Mouse (Mus musculus) MEL (cell line): ENCODE data around the gene Trpv6. TPM values are rescaled to one million over a fixed set of nuclear protein-coding genes. Genes with fewer than 3 reads are reported as not detected.

Source experiments
- DNase-seq: peaks from one replicate; pipeline ENCODE4 v3.0.0; 2011; ENCODE audit warnings: low read depth, low spot score
- H3K27ac ChIP-seq: 2 replicates; pipeline ENCODE4 v1.5.1; 2012; ENCODE audit warnings: low read depth, mild to moderate bottlenecking, control low read depth, low read length, moderate library complexity; ENCODE audit not compliant: control insufficient read depth
- H3K27me3 ChIP-seq, 2 experiments: fragments of 150-350 bp in 1 of 2; sonication (generic) in 1 of 2; 2 replicates each; pipeline ENCODE4 v1.6.1; 2012; ENCODE audit warnings: low read length in 2 of 2, mild to moderate bottlenecking in 2 of 2, improper control_type of control experiment in 1 of 2, moderate library complexity in 1 of 2; ENCODE audit not compliant: insufficient read depth in 2 of 2, control insufficient read depth in 1 of 2
- H3K36me3 ChIP-seq, 2 experiments: 2 replicates each; pipeline ENCODE4 v1.6.1; 2012 to 2014; ENCODE audit warnings: low read length in 2 of 2, improper control_type of control experiment in 1 of 2, inconsistent platforms in 1 of 2, mild to moderate bottlenecking in 1 of 2; ENCODE audit not compliant: insufficient read depth in 2 of 2, control insufficient read depth in 1 of 2
- H3K4me1 ChIP-seq, 2 experiments: fragments of 150-350 bp in 1 of 2; sonication (generic) in 1 of 2; 2 replicates each; pipeline ENCODE4 v1.6.1; 2012; ENCODE audit warnings: low read length in 2 of 2, improper control_type of control experiment in 1 of 2, mild to moderate bottlenecking in 1 of 2; ENCODE audit not compliant: insufficient read depth in 2 of 2, control insufficient read depth in 1 of 2
- H3K4me3 ChIP-seq, 2 experiments: fragments of 150-350 bp in 1 of 2; sonication (generic) in 1 of 2; 2 replicates each; pipeline ENCODE4 v1.5.1; 2012; ENCODE audit warnings: low read depth in 2 of 2, low read length in 2 of 2, mild to moderate bottlenecking in 2 of 2, moderate library complexity in 2 of 2, control low read depth in 1 of 2, improper control_type of control experiment in 1 of 2; ENCODE audit not compliant: control insufficient read depth in 1 of 2, insufficient read depth in 1 of 2
- H3K79me2 ChIP-seq: 2 replicates; pipeline ENCODE4 v1.6.1; 2012; ENCODE audit warnings: mild to moderate bottlenecking, low read length, moderate library complexity; ENCODE audit not compliant: control insufficient read depth, poor library complexity, insufficient read depth
- H3K9ac ChIP-seq: 2 replicates; pipeline ENCODE4 v1.6.1; 2012; ENCODE audit warnings: low read depth, mild to moderate bottlenecking, control low read depth, low read length, moderate library complexity; ENCODE audit not compliant: control insufficient read depth, poor library complexity, severe bottlenecking
- H3K9me3 ChIP-seq: fragments of 150-350 bp; sonication (generic); replicated peaks from 2 replicates; pipeline ENCODE4 v1.6.1; 2012; ENCODE audit warnings: mild to moderate bottlenecking, low read length, improper control_type of control experiment, moderate library complexity; ENCODE audit not compliant: insufficient read depth
- CTCF ChIP-seq, 3 experiments: IDR thresholded peaks in 2 of 3; conservative IDR thresholded peaks in 1 of 3; 2 replicates each; pipeline ENCODE4 v1.5.1; 2011 to 2012; ENCODE audit warnings: low read length in 3 of 3, low read depth in 2 of 3, mild to moderate bottlenecking in 2 of 3, improper control_type of control experiment in 1 of 3, inconsistent platforms in 1 of 3, mixed read lengths in 1 of 3, moderate library complexity in 1 of 3; ENCODE audit not compliant: control insufficient read depth in 1 of 3, insufficient read depth in 1 of 3, poor library complexity in 1 of 3, severe bottlenecking in 1 of 3
- EP300 ChIP-seq, 2 experiments: IDR thresholded peaks; 2 replicates each; pipeline ENCODE4 v1.6.1; 2011; ENCODE audit warnings: improper control_type of control experiment in 2 of 2, low read length in 2 of 2, low read depth in 1 of 2, mild to moderate bottlenecking in 1 of 2
- GATA1 ChIP-seq: IDR thresholded peaks from 2 replicates; pipeline ENCODE4 v1.6.1; 2011; ENCODE audit warnings: low read depth, low read length, improper control_type of control experiment
- MAFK ChIP-seq: IDR thresholded peaks from 2 replicates; pipeline ENCODE4 v1.6.1; 2011; ENCODE audit warnings: low read depth, mild to moderate bottlenecking, low read length, improper control_type of control experiment, borderline replicate concordance
- MEF2A ChIP-seq: IDR thresholded peaks from 2 replicates; pipeline ENCODE4 v1.6.1; 2014; ENCODE audit warnings: low read depth, mild to moderate bottlenecking, inconsistent platforms, low read length, improper control_type of control experiment; ENCODE audit not compliant: poor library complexity, insufficient replicate concordance, severe bottlenecking; ENCODE audit errors: extremely low read depth
- MYC ChIP-seq: IDR thresholded peaks from 2 replicates; pipeline ENCODE4 v1.6.1; 2011; ENCODE audit warnings: low read depth, mild to moderate bottlenecking, low read length, improper control_type of control experiment, moderate library complexity
- NELFE ChIP-seq: IDR thresholded peaks from 2 replicates; pipeline ENCODE4 v1.6.1; 2011; ENCODE audit warnings: low read depth, low read length, improper control_type of control experiment
- POLR2A ChIP-seq, 2 experiments: IDR thresholded peaks; 2 replicates each; pipeline ENCODE4 v1.6.1; 2011 to 2012; ENCODE audit warnings: low read length in 2 of 2, mild to moderate bottlenecking in 2 of 2, control low read depth in 1 of 2, improper control_type of control experiment in 1 of 2, low read depth in 1 of 2, moderate library complexity in 1 of 2; ENCODE audit not compliant: control insufficient read depth in 1 of 2, insufficient read depth in 1 of 2, poor library complexity in 1 of 2
- POLR2AphosphoS5 ChIP-seq: IDR thresholded peaks from 2 replicates; pipeline ENCODE4 v1.6.1; 2012; ENCODE audit warnings: low read depth, borderline replicate concordance, mild to moderate bottlenecking, inconsistent platforms, low read length, moderate library complexity, mixed read lengths
- RAD21 ChIP-seq: IDR thresholded peaks from 2 replicates; pipeline ENCODE4 v1.6.1; 2011; ENCODE audit warnings: mild to moderate bottlenecking, low read depth, low read length, improper control_type of control experiment
- SMC3 ChIP-seq: IDR thresholded peaks from 2 replicates; pipeline ENCODE4 v1.6.1; 2011; ENCODE audit warnings: low read depth, low read length, improper control_type of control experiment
- USF1 ChIP-seq: IDR thresholded peaks from 2 replicates; pipeline ENCODE4 v1.6.1; 2014; ENCODE audit warnings: low read depth, mild to moderate bottlenecking, inconsistent platforms, low read length, improper control_type of control experiment, moderate library complexity
- USF2 ChIP-seq, 2 experiments: IDR thresholded peaks; 2 replicates each; pipeline ENCODE4 v1.6.1; 2011 to 2012; ENCODE audit warnings: improper control_type of control experiment in 2 of 2, low read length in 2 of 2, borderline replicate concordance in 1 of 2, inconsistent platforms in 1 of 2, low read depth in 1 of 2, mild to moderate bottlenecking in 1 of 2; ENCODE audit not compliant: insufficient read depth in 1 of 2
- ZC3H11A ChIP-seq: IDR thresholded peaks from 2 replicates; pipeline ENCODE4 v1.6.1; 2012; ENCODE audit warnings: low read depth, mild to moderate bottlenecking, inconsistent platforms, low read length, improper control_type of control experiment
- polyA plus RNA-seq, 2 experiments: library from polyadenylated mRNA; stranded (reverse) in 1 of 2; unstranded in 1 of 2; fragments of >175 nt in 1 of 2; fragments of >200 nt in 1 of 2; gene quantifications; 2 replicates each; pipeline versions ENCODE4 v1.2.1 to v1.2.4; 2012; ENCODE audit warnings: low replicate concordance in 2 of 2, low read depth in 1 of 2; ENCODE audit not compliant: insufficient read length in 2 of 2, insufficient read depth in 1 of 2, missing spikeins in 1 of 2
- total RNA-seq: library from RNA; depleted of rRNA; stranded (reverse); fragments of 300-350 nt; gene quantifications from 2 replicates; pipeline ENCODE4 v1.2.3, GENCODE M21; 2012

The Trpv6 gene
- total and polyA plus RNA-seq, 3 experiments, result not detected

- no peaks in the 10 kb centered on the region for H3K27me3 ChIP-seq
- H3K9me3 ChIP-seq, result no peaks in the 10 kb centered on the region
- H3K4me1 ChIP-seq, result no peaks in the 10 kb centered on the region
- H3K27ac ChIP-seq, result no peak overlapping the region
- no peak overlapping the region for H3K9ac ChIP-seq
- no peak overlapping the region for H3K4me3 ChIP-seq
- no peaks in the 10 kb centered on the region; a peak in 1 of 4 replicates for H3K36me3 ChIP-seq
- TF ChIP-seq USF2 (IDR thresholded peaks at IDR 0.05; ENCODE audit: borderline replicate concordance in 1 of 2, insufficient read depth in 1 of 2, low read depth in 1 of 2, low read length in 2 of 2), result no peak
- TF ChIP-seq RAD21, result peak; percentile 56
- TF ChIP-seq SMC3, result peak; percentile 63
- TF ChIP-seq EP300 (IDR thresholded peaks at IDR 0.05; ENCODE audit: low read depth in 1 of 2, low read length in 2 of 2), result no peak
- TF ChIP-seq USF1, result no peak
- TF ChIP-seq CTCF (IDR thresholded peaks at IDR 0.05 in 2 of 3, conservative IDR thresholded peaks at IDR 0.05 in 1 of 3; ENCODE audit: control insufficient read depth in 1 of 3, insufficient read depth in 1 of 3, low read depth in 2 of 3, low read length in 3 of 3, poor library complexity in 1 of 3, severe bottlenecking in 1 of 3), result peak in 2 of 3 experiments; percentile 21 to 43; a peak in 3 of 6 replicates
- TF ChIP-seq MEF2A, result no peak
- TF ChIP-seq ZC3H11A, result peak; percentile 32; the same call in 1 of the 2 replicates
- TF ChIP-seq MYC, result no peak
- TF ChIP-seq, all 39 proteins: peak for 4
- DNase-seq, result no peak
- H3K79me2 ChIP-seq, result no peaks in the 10 kb centered on the region
Measured at GRCm38 (mm10) chr6:41630791-41631190, 5.4 kb downstream of the Trpv6 start.

- Histone ChIP-seq H3K9me3 (no peaks in the 10 kb centered on the region), H3K4me1 (no peaks in the 10 kb centered on the region), H3K36me3 (no peaks in the 10 kb centered on the region; a peak in 1 of 4 replicates), H3K27me3 (no peaks in the 10 kb centered on the region), H3K4me3 (no peak overlapping the region), H3K79me2 (no peaks in the 10 kb centered on the region), H3K9ac (no peak overlapping the region), H3K27ac (no peak overlapping the region)
- peak; percentile 21 for DNase-seq
- no peak for TF ChIP-seq POLR2A (IDR thresholded peaks at IDR 0.05; ENCODE audit: control insufficient read depth in 1 of 2, insufficient read depth in 1 of 2, low read depth in 1 of 2, low read length in 2 of 2, poor library complexity in 1 of 2)
- TF ChIP-seq GATA1, result peak; percentile 63
Measured at GRCm38 (mm10) chr6:41628180-41628579, 8.0 kb downstream of the Trpv6 start.

GRCm38 (mm10) chr6:41622661-41623060 is 13.5 kb downstream of the Trpv6 start:
- H3K4me3 ChIP-seq, result no peak overlapping the region
- no peaks in the 10 kb centered on the region for H3K27me3 ChIP-seq
- peak; percentile 47 for DNase-seq
- no peak overlapping the region for H3K27ac ChIP-seq
- no peaks in the 10 kb centered on the region for H3K9me3 ChIP-seq
- H3K36me3 ChIP-seq, result no peaks in the 10 kb centered on the region
- no peak overlapping the region for H3K9ac ChIP-seq
- H3K79me2 ChIP-seq, result no peaks in the 10 kb centered on the region
- TF ChIP-seq MAFK (no peak), NELFE (no peak), CTCF (IDR thresholded peaks at IDR 0.05 in 2 of 3, conservative IDR thresholded peaks at IDR 0.05 in 1 of 3; ENCODE audit: control insufficient read depth in 1 of 3, insufficient read depth in 1 of 3, low read depth in 2 of 3, low read length in 3 of 3, poor library complexity in 1 of 3, severe bottlenecking in 1 of 3) (peak; percentile 54 to 72 (median 57)), ZC3H11A (peak; percentile 50; the same call in 1 of the 2 replicates), EP300 (IDR thresholded peaks at IDR 0.05; ENCODE audit: low read depth in 1 of 2, low read length in 2 of 2) (no peak), POLR2AphosphoS5 (no peak), SMC3 (peak; percentile 86), RAD21 (peak; percentile 58)
- no peaks in the 10 kb centered on the region for H3K4me1 ChIP-seq
